Mouse (Mus musculus) kidney, postnatal 0 days (tissue): ENCODE results near the gene Ttc29. TPM values are rescaled to one million over a fixed set of nuclear protein-coding genes. Genes with fewer than 3 reads are reported as not detected.

Experiments
- ATAC-seq: fragments of 200-750 bp; cut with Nextera tagmentation; replicated peaks from 2 replicates; pipeline ENCODE4 v1.8.0; 2017; ENCODE audit warnings: low read depth, moderate number of reproducible peaks, moderate TSS enrichment, moderate library complexity; ENCODE audit not compliant: low FRiP score
- DNase-seq: peaks from one replicate; pipeline ENCODE4 v3.0.0-alpha.2; 2016; ENCODE audit warnings: low spot score
- H3K27ac ChIP-seq: fragments of 300-500 bp; sonication (generic); 2 replicates; pipeline ENCODE4 v1.5.1; 2014; ENCODE audit warnings: mild to moderate bottlenecking
- H3K27me3 ChIP-seq: fragments of 300-500 bp; sonication (generic); 2 replicates; pipeline ENCODE4 v1.6.1; 2014; ENCODE audit warnings: low read length, mixed read lengths; ENCODE audit not compliant: insufficient read depth
- H3K36me3 ChIP-seq: fragments of 300-500 bp; sonication (generic); 2 replicates; pipeline ENCODE4 v1.6.1; 2014; ENCODE audit warnings: low read length, mixed read lengths; ENCODE audit not compliant: insufficient read depth
- H3K4me1 ChIP-seq: fragments of 300-500 bp; sonication (generic); replicated peaks from 2 replicates; pipeline ENCODE4 v1.6.1; 2014; ENCODE audit warnings: antibody characterized with exemption, low read length, mixed read lengths; ENCODE audit not compliant: insufficient read depth
- H3K4me2 ChIP-seq: fragments of 300-500 bp; sonication (generic); 2 replicates; pipeline ENCODE4 v1.6.1; 2014; ENCODE audit warnings: mild to moderate bottlenecking, low read length, moderate library complexity, mixed read lengths
- H3K4me3 ChIP-seq: fragments of 300-500 bp; sonication (generic); replicated peaks from 2 replicates; pipeline ENCODE4 v1.5.1; 2014; ENCODE audit warnings: low read depth, low read length
- H3K9ac ChIP-seq: fragments of 300-500 bp; sonication (generic); 2 replicates; pipeline ENCODE4 v1.6.1; 2014; ENCODE audit warnings: low read depth, low read length
- H3K9me3 ChIP-seq: fragments of 300-500 bp; sonication (generic); replicated peaks from 2 replicates; pipeline ENCODE4 v1.6.1; 2016; ENCODE audit warnings: low read length, inconsistent platforms, mixed read lengths
- CTCF ChIP-seq: IDR thresholded peaks from 2 replicates; pipeline ENCODE4 v1.5.1; 2016; ENCODE audit warnings: antibody characterized with exemption, low read depth, mild to moderate bottlenecking, moderate library complexity
- WGBS: fragments of 180-500 bp; shearing (Covaris S2); extraction: QIAGEN DNeasy Blood & Tissue Kit; methylation state at CpG from one replicate; pipeline ENCODE4 v1.1.7; 2014; 5-methylcytosine and 5-hydroxymethylcytosine counted together
- polyA plus RNA-seq: library from polyadenylated mRNA; unstranded; fragments of >200 nt; fragmentation: Nextera tagmentation; extraction: Ambion mirVana; gene quantifications from 2 replicates; pipeline ENCODE4 v1.2.1, GENCODE M21; 2015

The Ttc29 gene
- polyA plus RNA-seq, 1 experiment from 2014 or later, result 0.20 TPM

GRCm38 (mm10) chr8:78317666-78318065 lies 104.6 kb downstream of the Ttc29 start:
- H3K36me3 ChIP-seq, result no peaks in the 10 kb centered on the region
- no peaks in the 10 kb centered on the region for H3K9me3 ChIP-seq
- no peaks in the 10 kb centered on the region for H3K27me3 ChIP-seq
- DNase-seq (no peak), ATAC-seq (no peak)
- no peak for TF ChIP-seq CTCF
- H3K27ac ChIP-seq, result no peak overlapping the region
- WGBS, result 87% methylated on average over 2 of the region's 2 CpGs
- H3K4me3 ChIP-seq, result no peak overlapping the region
- H3K4me1 ChIP-seq, result no peaks in the 10 kb centered on the region
- no peak overlapping the region for H3K4me2 ChIP-seq
- no peak overlapping the region for H3K9ac ChIP-seq

- WGBS, result 79% methylated on average over 3 of the region's 3 CpGs
- H3K4me2 ChIP-seq, result no peak overlapping the region
- no peak overlapping the region for H3K9ac ChIP-seq
- no peaks in the 10 kb centered on the region for H3K36me3 ChIP-seq
- no peaks in the 10 kb centered on the region for H3K4me1 ChIP-seq
- H3K27me3 ChIP-seq, result no peaks in the 10 kb centered on the region
- no peak overlapping the region for H3K4me3 ChIP-seq
- no peak for TF ChIP-seq CTCF
- DNase-seq (no peak), ATAC-seq (no peak)
- H3K9me3 ChIP-seq, result no peaks in the 10 kb centered on the region
- no peak overlapping the region for H3K27ac ChIP-seq
These were observed 110.3 kb downstream of the Ttc29 start for GRCm38 (mm10) chr8:78323391-78323790.

- no peaks in the 10 kb centered on the region for H3K9me3 ChIP-seq
- no peak for ATAC-seq
- no peaks in the 10 kb centered on the region for H3K4me1 ChIP-seq
- H3K27ac ChIP-seq, result no peak overlapping the region
- no peak for DNase-seq
- no peaks in the 10 kb centered on the region for H3K27me3 ChIP-seq
- H3K36me3 ChIP-seq, result no peaks in the 10 kb centered on the region
- no peak overlapping the region for H3K4me2 ChIP-seq
- no peak overlapping the region for H3K4me3 ChIP-seq
- no peak for TF ChIP-seq CTCF
- H3K9ac ChIP-seq, result no peak overlapping the region
- WGBS, result 63% methylated on average over 11 of the region's 11 CpGs
These were observed 127.8 kb downstream of the Ttc29 start for GRCm38 (mm10) chr8:78340689-78341529.

- ATAC-seq (no peak), DNase-seq (no peak)
- no peaks in the 10 kb centered on the region for H3K27me3 ChIP-seq
- H3K27ac ChIP-seq, result no peak overlapping the region
- no peak for TF ChIP-seq CTCF
- no peaks in the 10 kb centered on the region for H3K4me1 ChIP-seq
- H3K9ac ChIP-seq, result no peak overlapping the region
- no peaks in the 10 kb centered on the region for H3K36me3 ChIP-seq
- H3K4me3 ChIP-seq, result no peak overlapping the region
- WGBS, result 83% methylated on average over 4 of the region's 4 CpGs
- H3K9me3 ChIP-seq, result no peaks in the 10 kb centered on the region
- H3K4me2 ChIP-seq, result no peak overlapping the region
These were observed 129.1 kb downstream of the Ttc29 start for GRCm38 (mm10) chr8:78342151-78342550.

GRCm38 (mm10) chr8:78344006-78344405 lies 130.9 kb downstream of the Ttc29 start:
- TF ChIP-seq CTCF, result no peak
- Histone ChIP-seq H3K9me3 (no peaks in the 10 kb centered on the region), H3K4me3 (no peak overlapping the region), H3K4me1 (no peaks in the 10 kb centered on the region), H3K36me3 (no peaks in the 10 kb centered on the region), H3K9ac (no peak overlapping the region), H3K27ac (no peak overlapping the region), H3K4me2 (no peak overlapping the region), H3K27me3 (no peaks in the 10 kb centered on the region)
- no peak for DNase-seq
- ATAC-seq, result no peak
- WGBS, result 44% methylated on average over 2 of the region's 2 CpGs

- Histone ChIP-seq H3K4me1 (no peaks in the 10 kb centered on the region), H3K9ac (no peak overlapping the region), H3K9me3 (no peaks in the 10 kb centered on the region), H3K27me3 (no peaks in the 10 kb centered on the region), H3K27ac (no peak overlapping the region), H3K4me3 (no peak overlapping the region), H3K4me2 (no peak overlapping the region), H3K36me3 (no peaks in the 10 kb centered on the region)
- ATAC-seq (no peak), DNase-seq (no peak)
- 40% methylated on average over 7 of the region's 7 CpGs for WGBS
- TF ChIP-seq CTCF, result no peak
These were observed 132.6 kb downstream of the Ttc29 start for GRCm38 (mm10) chr8:78345705-78346104.
